Mouse (Mus musculus): ENCODE data around the gene Spert. TPM values are rescaled to one million over a fixed set of nuclear protein-coding genes. Genes with fewer than 3 reads are reported as not detected.

Spert gene
- total and polyA plus RNA-seq, 3 experiments = 0.04 TPM; not detected in 2

DNA sequence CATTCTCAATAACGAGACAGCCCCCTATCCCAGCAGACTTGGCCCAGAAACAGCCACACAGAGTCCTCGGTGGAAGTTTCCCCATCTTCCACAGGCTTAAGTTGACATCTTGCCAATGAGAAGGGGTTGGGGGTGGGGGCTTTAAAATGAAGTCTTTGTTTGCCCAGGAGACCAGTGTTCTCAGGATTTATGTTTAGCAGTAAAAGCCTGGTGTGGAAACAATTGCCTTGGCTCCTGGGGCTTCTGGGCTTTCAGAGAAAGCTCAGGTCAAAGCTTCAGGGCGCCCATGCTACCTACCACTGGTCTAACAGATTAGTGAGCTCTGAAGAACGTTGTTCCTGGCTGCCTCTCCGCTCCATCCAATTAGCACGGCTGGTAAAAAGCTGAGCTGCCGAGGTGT lies 43.2 kb upstream of the Spert start:
- Histone ChIP-seq H3K4me3 (ENCODE audit: control insufficient read depth in 1 of 2, insufficient read depth in 1 of 2, low read depth in 2 of 2, low read length in 2 of 2) (no peak overlapping the region), H3K36me3 (ENCODE audit: control insufficient read depth in 1 of 2, insufficient read depth in 2 of 2, low read length in 2 of 2) (no peaks in the 10 kb centered on the region), H3K9me3 (replicated peaks; ENCODE audit: insufficient read depth, low read length) (no peaks in the 10 kb centered on the region), H3K79me2 (ENCODE audit: control insufficient read depth, insufficient read depth, low read length, poor library complexity) (no peaks in the 10 kb centered on the region), H3K27me3 (ENCODE audit: control insufficient read depth in 1 of 2, insufficient read depth in 2 of 2, low read length in 2 of 2) (peaks cover 0 to 5% of the 10 kb centered on the region in 2 experiments; a peak in 3 of 4 replicates), H3K9ac (ENCODE audit: control insufficient read depth, low read depth, low read length, poor library complexity, severe bottlenecking) (no peak overlapping the region), H3K27ac (ENCODE audit: control insufficient read depth, low read depth, low read length) (no peak overlapping the region), H3K4me1 (ENCODE audit: control insufficient read depth in 1 of 2, insufficient read depth in 2 of 2, low read length in 2 of 2) (no peaks in the 10 kb centered on the region)
- TF ChIP-seq POLR2A (IDR thresholded peaks at IDR 0.05; ENCODE audit: control insufficient read depth in 1 of 2, insufficient read depth in 1 of 2, low read depth in 1 of 2, low read length in 2 of 2, poor library complexity in 1 of 2) (no peak), ZNF384 (IDR thresholded peaks at IDR 0.05; ENCODE audit: low read depth, low read length) (no peak), ZKSCAN1 (IDR thresholded peaks at IDR 0.05; ENCODE audit: low read depth, low read length) (no peak), SMC3 (IDR thresholded peaks at IDR 0.05; ENCODE audit: low read depth, low read length) (no peak), GATA1 (IDR thresholded peaks at IDR 0.05; ENCODE audit: low read depth, low read length) (no peak), RCOR1 (IDR thresholded peaks at IDR 0.05; ENCODE audit: low read depth, low read length) (no peak), UBTF (IDR thresholded peaks at IDR 0.05; ENCODE audit: borderline replicate concordance, insufficient read depth, low read depth, low read length) (no peak)
- no peak for DNase-seq (ENCODE audit: low read depth, low spot score)

DNA sequence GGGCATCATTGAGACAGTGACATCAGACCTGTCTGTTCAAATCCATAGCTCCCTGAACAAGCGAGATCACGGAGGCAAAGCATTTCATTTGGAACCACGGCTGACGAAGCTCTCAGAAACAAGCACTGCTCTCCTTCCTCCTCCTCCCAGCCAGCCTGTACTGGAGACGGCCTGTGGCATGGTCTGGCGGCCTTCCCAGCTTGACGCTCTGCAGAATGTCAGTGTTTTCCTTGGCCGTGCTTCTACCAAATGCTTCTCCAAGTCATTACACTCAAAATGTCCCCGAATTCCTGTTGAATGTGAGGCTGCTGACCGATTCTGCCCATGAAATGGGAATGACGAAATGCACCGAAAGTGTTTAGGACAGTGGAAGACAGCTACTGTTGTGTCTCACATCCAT lies 42.4 kb upstream of the Spert start:
- no peaks in the 10 kb centered on the region for H3K4me1 ChIP-seq (ENCODE audit: control insufficient read depth in 1 of 2, insufficient read depth in 2 of 2, low read length in 2 of 2)
- no peaks in the 10 kb centered on the region for H3K36me3 ChIP-seq (ENCODE audit: control insufficient read depth in 1 of 2, insufficient read depth in 2 of 2, low read length in 2 of 2)
- no peak overlapping the region for H3K27ac ChIP-seq (ENCODE audit: control insufficient read depth, low read depth, low read length)
- H3K27me3 ChIP-seq (ENCODE audit: control insufficient read depth in 1 of 2, insufficient read depth in 2 of 2, low read length in 2 of 2) = peaks cover 0 to 7% of the 10 kb centered on the region in 2 experiments; a peak in 3 of 4 replicates
- no peak overlapping the region for H3K9ac ChIP-seq (ENCODE audit: control insufficient read depth, low read depth, low read length, poor library complexity, severe bottlenecking)
- H3K79me2 ChIP-seq (ENCODE audit: control insufficient read depth, insufficient read depth, low read length, poor library complexity) = no peaks in the 10 kb centered on the region
- no peak overlapping the region for H3K4me3 ChIP-seq (ENCODE audit: control insufficient read depth in 1 of 2, insufficient read depth in 1 of 2, low read depth in 2 of 2, low read length in 2 of 2)
- no peak for TF ChIP-seq RCOR1 (IDR thresholded peaks at IDR 0.05; ENCODE audit: low read depth, low read length)
- TF ChIP-seq ZKSCAN1 (IDR thresholded peaks at IDR 0.05; ENCODE audit: low read depth, low read length) = no peak
- no peak for TF ChIP-seq MYC (IDR thresholded peaks at IDR 0.05; ENCODE audit: low read depth, low read length)
- no peak for TF ChIP-seq HCFC1 (IDR thresholded peaks at IDR 0.05; ENCODE audit: low read depth, low read length)
- no peak for TF ChIP-seq KAT2A (conservative IDR thresholded peaks at IDR 0.05; ENCODE audit: low read depth, low read length)
- no peak for TF ChIP-seq NRF1 (IDR thresholded peaks at IDR 0.05; ENCODE audit: insufficient read depth, low read depth, low read length, poor library complexity, severe bottlenecking)
- no peak for TF ChIP-seq POLR2A (IDR thresholded peaks at IDR 0.05; ENCODE audit: control insufficient read depth in 1 of 2, insufficient read depth in 1 of 2, low read depth in 1 of 2, low read length in 2 of 2, poor library complexity in 1 of 2)
- TF ChIP-seq MXI1 (IDR thresholded peaks at IDR 0.05; ENCODE audit: low read depth, low read length) = no peak
- no peak for TF ChIP-seq UBTF (IDR thresholded peaks at IDR 0.05; ENCODE audit: borderline replicate concordance, insufficient read depth, low read depth, low read length)
- no peak for TF ChIP-seq MYB (IDR thresholded peaks at IDR 0.05; ENCODE audit: low read depth, low read length)
- TF ChIP-seq TBP (IDR thresholded peaks at IDR 0.05; ENCODE audit: low read depth, low read length) = no peak
- TF ChIP-seq SMC3 (IDR thresholded peaks at IDR 0.05; ENCODE audit: low read depth, low read length) = no peak
- TF ChIP-seq POLR2AphosphoS2 (IDR thresholded peaks at IDR 0.05; ENCODE audit: low read length) = no peak
- no peak for TF ChIP-seq CTCF (IDR thresholded peaks at IDR 0.05 in 2 of 3, conservative IDR thresholded peaks at IDR 0.05 in 1 of 3; ENCODE audit: control insufficient read depth in 1 of 3, insufficient read depth in 1 of 3, low read depth in 2 of 3, low read length in 3 of 3, poor library complexity in 1 of 3, severe bottlenecking in 1 of 3)
- TF ChIP-seq ELF1 (IDR thresholded peaks at IDR 0.05; ENCODE audit: low read depth, low read length) = no peak
- H3K9me3 ChIP-seq (replicated peaks; ENCODE audit: insufficient read depth, low read length) = no peaks in the 10 kb centered on the region
- no peak for DNase-seq (ENCODE audit: low read depth, low spot score)
